Mouse (Mus musculus) heart, adult 2 months (tissue): ENCODE measurements around the gene Snrpd3.

Experiments
- CTCF ChIP-seq: fragments of 200-600 bp; IDR thresholded peaks from 2 replicates; pipeline ENCODE4 v1.8.1; 2022; ENCODE audit warnings: antibody characterized with exemption, mild to moderate bottlenecking, moderate library complexity
- POLR2A ChIP-seq: fragments of 200-500 bp; IDR thresholded peaks from 2 replicates; pipeline ENCODE4 v1.6.1; 2011; ENCODE audit warnings: mild to moderate bottlenecking, low read depth, low read length, control low read depth; ENCODE audit not compliant: insufficient read depth

GRCm38 (mm10) chr10:75586553-75586879 is 69.2 kb downstream of the Snrpd3 start:
- no peak for TF ChIP-seq POLR2A
- TF ChIP-seq CTCF: no peak
